Mouse (Mus musculus): ENCODE results near the gene Ttll5. TPM values are rescaled to one million over a fixed set of nuclear protein-coding genes. Genes with fewer than 3 reads are reported as not detected.

The Ttll5 gene
- polyA plus RNA-seq (2016; fragmentation: Nextera tagmentation; extraction: Ambion mirVana) = 15.9 and 19.6 TPM in 2 replicates

- peaks cover 24% of the 10 kb centered on the region; the same call in 1 of the 2 replicates for H3K36me3 ChIP-seq
- no peaks in the 10 kb centered on the region for H3K9me3 ChIP-seq
- H3K9ac ChIP-seq = peak within 1 kb of the TSS; percentile 70
- H3K4me1 ChIP-seq = peaks cover 12% of the 10 kb centered on the region
- ATAC-seq (ENCODE audit: insufficient number of reproducible peaks, insufficient read depth, low FRiP score, low TSS enrichment) = peak; percentile 99
- peak within 1 kb of the TSS; percentile 83 for H3K4me3 ChIP-seq
- H3K4me2 ChIP-seq (replicated peaks) = peak within 1 kb of the TSS; percentile 86
- WGBS = under 1% methylated on average over 67 of the region's 67 CpGs
- H3K27me3 ChIP-seq = no peaks in the 10 kb centered on the region
- peak within 1 kb of the TSS; percentile 97 for H3K27ac ChIP-seq
These were observed at the start of gene Ttll5, which contains the start of gene Erg28 for GRCm38 (mm10) chr12:85824438-85825264. TSS of gene Ttll5 (plus strand) at chr12:85824659. TSS of gene Erg28 (minus strand) at chr12:85824550.

GRCm38 (mm10) chr12:85778962-85779361, 45.5 kb upstream of the Ttll5 start:
- H3K9ac ChIP-seq = no peak overlapping the region
- 72% methylated on average over 3 of the region's 3 CpGs for WGBS

GRCm38 (mm10) chr12:85779707-85780106, 44.8 kb upstream of the Ttll5 start:
- Histone ChIP-seq H3K9ac (no peak overlapping the region), H3K4me2 (replicated peaks) (no peak overlapping the region), H3K4me3 (no peak overlapping the region), H3K36me3 (no peaks in the 10 kb centered on the region), H3K4me1 (0 out of 2 replicates have a peak, but pooled peaks cover 2% of the 10 kb centered on the region), H3K27me3 (no peaks in the 10 kb centered on the region), H3K9me3 (no peaks in the 10 kb centered on the region), H3K27ac (no peak overlapping the region)
- WGBS = 96% methylated on average over 5 of the region's 5 CpGs
- no peak for ATAC-seq (ENCODE audit: insufficient number of reproducible peaks, insufficient read depth, low FRiP score, low TSS enrichment)

More at GRCm38 (mm10) chr12:85778962-85779361, 45.5 kb upstream of the Ttll5 start:
- H3K9me3 ChIP-seq = 0 out of 2 replicates have a peak, but pooled peaks cover under 1% of the 10 kb centered on the region
- no peak overlapping the region for H3K27ac ChIP-seq
- no peak overlapping the region for H3K4me3 ChIP-seq
- H3K4me1 ChIP-seq = 0 out of 2 replicates have a peak, but pooled peaks cover 2% of the 10 kb centered on the region
- H3K27me3 ChIP-seq = no peaks in the 10 kb centered on the region
- no peaks in the 10 kb centered on the region for H3K36me3 ChIP-seq
- H3K4me2 ChIP-seq (replicated peaks) = no peak overlapping the region
- no peak for ATAC-seq (ENCODE audit: insufficient number of reproducible peaks, insufficient read depth, low FRiP score, low TSS enrichment)

- 86% methylated on average over 3 of the region's 3 CpGs for WGBS
- ATAC-seq (ENCODE audit: insufficient number of reproducible peaks, insufficient read depth, low FRiP score, low TSS enrichment) = no peak
These were observed 42.9 kb upstream of the Ttll5 start for GRCm38 (mm10) chr12:85781606-85782005.

GRCm38 (mm10) chr12:85784916-85785815, 39.3 kb upstream of the Ttll5 start:
- no peaks in the 10 kb centered on the region for H3K27me3 ChIP-seq
- no peak overlapping the region for H3K4me2 ChIP-seq (replicated peaks)
- no peak overlapping the region for H3K4me3 ChIP-seq
- no peaks in the 10 kb centered on the region for H3K9me3 ChIP-seq
- H3K4me1 ChIP-seq = no peaks in the 10 kb centered on the region
- H3K9ac ChIP-seq = no peak overlapping the region
- no peak overlapping the region for H3K27ac ChIP-seq
- ATAC-seq (ENCODE audit: insufficient number of reproducible peaks, insufficient read depth, low FRiP score, low TSS enrichment) = no peak
- no peaks in the 10 kb centered on the region for H3K36me3 ChIP-seq
- WGBS = 70% methylated on average over 19 of the region's 19 CpGs

More at GRCm38 (mm10) chr12:85781606-85782005, 42.9 kb upstream of the Ttll5 start:
- Histone ChIP-seq H3K9ac (no peak overlapping the region), H3K4me2 (replicated peaks) (no peak overlapping the region), H3K4me1 (0 out of 2 replicates have a peak, but pooled peaks cover 2% of the 10 kb centered on the region), H3K36me3 (no peaks in the 10 kb centered on the region), H3K9me3 (no peaks in the 10 kb centered on the region), H3K4me3 (no peak overlapping the region), H3K27ac (no peak overlapping the region), H3K27me3 (no peaks in the 10 kb centered on the region)

- 73% methylated on average over 4 of the region's 4 CpGs for WGBS
- Histone ChIP-seq H3K4me3 (no peak overlapping the region), H3K4me2 (replicated peaks) (no peak overlapping the region), H3K27ac (no peak overlapping the region), H3K4me1 (no peaks in the 10 kb centered on the region), H3K27me3 (no peaks in the 10 kb centered on the region), H3K9me3 (no peaks in the 10 kb centered on the region), H3K36me3 (no peaks in the 10 kb centered on the region), H3K9ac (no peak overlapping the region)
- no peak for ATAC-seq (ENCODE audit: insufficient number of reproducible peaks, insufficient read depth, low FRiP score, low TSS enrichment)
These were observed 32.3 kb upstream of the Ttll5 start for GRCm38 (mm10) chr12:85792158-85792557.

- Histone ChIP-seq H3K36me3 (no peaks in the 10 kb centered on the region), H3K27ac (no peak overlapping the region), H3K27me3 (no peaks in the 10 kb centered on the region), H3K4me2 (replicated peaks) (no peak overlapping the region), H3K4me3 (no peak overlapping the region), H3K9me3 (no peaks in the 10 kb centered on the region), H3K9ac (no peak overlapping the region), H3K4me1 (no peaks in the 10 kb centered on the region)
- WGBS = 62% methylated on average over 6 of the region's 6 CpGs
- no peak for ATAC-seq (ENCODE audit: insufficient number of reproducible peaks, insufficient read depth, low FRiP score, low TSS enrichment)
These were observed 31.6 kb upstream of the Ttll5 start for GRCm38 (mm10) chr12:85792821-85793346.

- H3K27me3 ChIP-seq = no peaks in the 10 kb centered on the region
- 83% methylated on average over 2 of the region's 2 CpGs for WGBS
- no peak overlapping the region for H3K4me3 ChIP-seq
- H3K36me3 ChIP-seq = no peaks in the 10 kb centered on the region
- no peak overlapping the region for H3K4me2 ChIP-seq (replicated peaks)
- no peak for ATAC-seq (ENCODE audit: insufficient number of reproducible peaks, insufficient read depth, low FRiP score, low TSS enrichment)
- no peaks in the 10 kb centered on the region for H3K9me3 ChIP-seq
- no peak overlapping the region for H3K27ac ChIP-seq
- H3K4me1 ChIP-seq = no peaks in the 10 kb centered on the region
- no peak overlapping the region for H3K9ac ChIP-seq
These were observed 30.4 kb upstream of the Ttll5 start for GRCm38 (mm10) chr12:85794094-85794493.

- Histone ChIP-seq H3K9ac (no peak overlapping the region), H3K4me3 (no peak overlapping the region), H3K4me1 (no peaks in the 10 kb centered on the region), H3K9me3 (no peaks in the 10 kb centered on the region), H3K27me3 (no peaks in the 10 kb centered on the region), H3K27ac (no peak overlapping the region), H3K4me2 (replicated peaks) (no peak overlapping the region), H3K36me3 (no peaks in the 10 kb centered on the region)
- no peak for ATAC-seq (ENCODE audit: insufficient number of reproducible peaks, insufficient read depth, low FRiP score, low TSS enrichment)
- 86% methylated on average over 1 of the region's 1 CpGs for WGBS
These were observed 28.9 kb upstream of the Ttll5 start for GRCm38 (mm10) chr12:85795551-85795950.

- H3K9ac ChIP-seq = no peak overlapping the region
- ATAC-seq (ENCODE audit: insufficient number of reproducible peaks, insufficient read depth, low FRiP score, low TSS enrichment) = no peak
- no peak overlapping the region for H3K27ac ChIP-seq
- no peaks in the 10 kb centered on the region for H3K9me3 ChIP-seq
- H3K36me3 ChIP-seq = no peaks in the 10 kb centered on the region
- no peak overlapping the region for H3K4me3 ChIP-seq
- no peaks in the 10 kb centered on the region for H3K4me1 ChIP-seq
- 38% methylated on average over 9 of the region's 9 CpGs for WGBS
- no peaks in the 10 kb centered on the region for H3K27me3 ChIP-seq
- no peak overlapping the region for H3K4me2 ChIP-seq (replicated peaks)
These were observed 24.4 kb upstream of the Ttll5 start for GRCm38 (mm10) chr12:85800031-85800430.

GRCm38 (mm10) chr12:85809726-85810125, 14.7 kb upstream of the Ttll5 start:
- ATAC-seq (ENCODE audit: insufficient number of reproducible peaks, insufficient read depth, low FRiP score, low TSS enrichment) = no peak

More at GRCm38 (mm10) chr12:85809726-85810125, 14.7 kb upstream of the Ttll5 start:
- peaks cover 30% of the 10 kb centered on the region for H3K36me3 ChIP-seq
- no peak overlapping the region for H3K4me3 ChIP-seq
- no peak overlapping the region for H3K9ac ChIP-seq
- H3K27me3 ChIP-seq = no peaks in the 10 kb centered on the region
- H3K9me3 ChIP-seq = no peaks in the 10 kb centered on the region
- H3K4me1 ChIP-seq = no peaks in the 10 kb centered on the region
- WGBS = 75% methylated on average over 6 of the region's 6 CpGs
- H3K4me2 ChIP-seq (replicated peaks) = no peak overlapping the region
- H3K27ac ChIP-seq = no peak overlapping the region
